ENCODE assay signal across 8 mouse cellular contexts in the genomic region with DNA sequence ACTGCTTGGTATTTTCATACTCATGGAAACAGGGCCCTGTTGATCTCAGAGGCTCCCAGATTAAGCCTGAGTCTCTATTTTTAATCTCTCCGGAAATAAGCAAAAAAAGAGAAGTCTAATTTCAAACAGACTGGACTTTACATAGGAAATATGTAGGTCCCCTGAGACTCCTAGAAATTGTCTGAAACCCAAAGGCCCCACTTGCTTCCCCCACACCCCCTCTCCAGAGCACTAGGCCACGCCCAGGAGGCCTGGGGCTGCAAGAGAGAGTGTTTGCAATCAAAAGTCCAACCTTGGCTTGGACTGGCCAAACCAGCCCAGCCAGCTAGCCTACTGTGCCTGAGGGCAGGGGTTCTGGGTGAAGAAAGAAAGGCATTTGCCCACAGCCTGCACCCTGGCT.
DNase-seq lines count a peak whose midpoint lies in the region; ATAC-seq and TF ChIP-seq lines count a peak whose summit lies in the region.

No protein-coding gene starts in this region.

- 64% methylated on average over 2 of the region's 2 CpGs for WGBS in midbrain, postnatal 0 days
- 65% methylated on average over 2 of the region's 2 CpGs for WGBS in midbrain, embryonic 15.5 days
- 46% methylated on average over 2 of the region's 2 CpGs for WGBS in heart, embryonic 16.5 days
- 30% methylated on average over 2 of the region's 2 CpGs for WGBS in spleen, adult 2 months

- H3K36me3 ChIP-seq in midbrain, postnatal 0 days (ENCODE audit: insufficient read depth, low read length), result no peaks in the 10 kb centered on the region
- H3K36me3 ChIP-seq in midbrain, embryonic 15.5 days (replicated peaks), result no peaks in the 10 kb centered on the region
- H3K36me3 ChIP-seq in heart, embryonic 16.5 days (ENCODE audit: control insufficient read depth, insufficient read depth), result no peaks in the 10 kb centered on the region
- no peaks in the 10 kb centered on the region for H3K36me3 ChIP-seq in spleen, adult 2 months (ENCODE audit: control insufficient read depth, insufficient read depth, low read length)

- no peak; the same call in 1 of the 2 replicates for ATAC-seq in midbrain, postnatal 0 days (ENCODE audit: low FRiP score)
- no peak for ATAC-seq in midbrain, embryonic 15.5 days (replicated peaks)
- ATAC-seq in heart, embryonic 16.5 days (replicated peaks; ENCODE audit: extremely low read depth, insufficient read depth, low FRiP score), result no peak

- no peaks in the 10 kb centered on the region for H3K9me3 ChIP-seq in midbrain, postnatal 0 days (ENCODE audit: low read length)
- no peaks in the 10 kb centered on the region for H3K9me3 ChIP-seq in midbrain, embryonic 15.5 days
- H3K9me3 ChIP-seq in heart, embryonic 16.5 days (replicated peaks; ENCODE audit: control insufficient read depth, low read length), result no peaks in the 10 kb centered on the region

- no peaks in the 10 kb centered on the region for H3K4me1 ChIP-seq in midbrain, postnatal 0 days (ENCODE audit: insufficient read depth, low read length)
- H3K4me1 ChIP-seq in midbrain, embryonic 15.5 days, result no peaks in the 10 kb centered on the region
- peaks cover 43% of the 10 kb centered on the region for H3K4me1 ChIP-seq in heart, embryonic 16.5 days (ENCODE audit: control insufficient read depth, insufficient read depth, low read length)
- peaks cover 53% of the 10 kb centered on the region for H3K4me1 ChIP-seq in spleen, adult 2 months (ENCODE audit: control insufficient read depth, insufficient read depth, insufficient read length)

- H3K27ac ChIP-seq in midbrain, postnatal 0 days (ENCODE audit: low read depth, low read length), result 0 out of 2 replicates have a peak overlapping the region, but pooled peaks have one; percentile 26
- H3K27ac ChIP-seq in midbrain, embryonic 15.5 days, result no peak overlapping the region
- H3K27ac ChIP-seq in heart, embryonic 16.5 days (ENCODE audit: low read length), result peak overlapping the region; percentile 58
- H3K27ac ChIP-seq in spleen, adult 2 months (ENCODE audit: insufficient read depth, low read length), result peak overlapping the region; percentile 81

- H3K27me3 ChIP-seq in midbrain, postnatal 0 days (ENCODE audit: insufficient read depth, low read length), result no peaks in the 10 kb centered on the region
- H3K27me3 ChIP-seq in midbrain, embryonic 15.5 days (replicated peaks), result no peaks in the 10 kb centered on the region
- no peaks in the 10 kb centered on the region for H3K27me3 ChIP-seq in heart, embryonic 16.5 days (ENCODE audit: control insufficient read depth, insufficient read depth, low read length)
- no peaks in the 10 kb centered on the region for H3K27me3 ChIP-seq in spleen, adult 2 months (ENCODE audit: control insufficient read depth, insufficient read depth, low read length)

- no peak overlapping the region for H3K9ac ChIP-seq in midbrain, postnatal 0 days (replicated peaks; ENCODE audit: low read length, poor library complexity, severe bottlenecking)
- no peak overlapping the region for H3K9ac ChIP-seq in midbrain, embryonic 15.5 days
- no peak overlapping the region for H3K9ac ChIP-seq in heart, embryonic 16.5 days (ENCODE audit: low read length)

- no peak for TF ChIP-seq POLR2A in spleen, adult 2 months (IDR thresholded peaks at IDR 0.05; ENCODE audit: low read depth, low read length)

- no peak for DNase-seq in midbrain, postnatal 0 days (ENCODE audit: low spot score)
- DNase-seq in kidney, postnatal 36 days, result peak; percentile 67 to 78
- DNase-seq in spleen, adult 2 months (ENCODE audit: low read depth in 1 of 2, low spot score in 2 of 2), result peak; percentile 68 to 76
- no peak for DNase-seq in right cerebral cortex, adult 2 months (ENCODE audit: low spot score in 2 of 2)
- no peak for DNase-seq in MN1 (ENCODE audit: low spot score)
- DNase-seq in thymus, postnatal 25 days, result no peak

- H3K4me3 ChIP-seq in midbrain, postnatal 0 days (ENCODE audit: low read depth, low read length), result no peak overlapping the region
- no peak overlapping the region for H3K4me3 ChIP-seq in midbrain, embryonic 15.5 days
- H3K4me3 ChIP-seq in heart, embryonic 16.5 days (ENCODE audit: low read length), result no peak overlapping the region
- no peak overlapping the region for H3K4me3 ChIP-seq in spleen, adult 2 months (ENCODE audit: extremely low read depth, insufficient read depth, insufficient read length)

- H3K4me2 ChIP-seq in midbrain, postnatal 0 days (ENCODE audit: low read depth, low read length, poor library complexity, severe bottlenecking), result no peak overlapping the region
- H3K4me2 ChIP-seq in midbrain, embryonic 15.5 days, result no peak overlapping the region
- H3K4me2 ChIP-seq in heart, embryonic 16.5 days (ENCODE audit: low read depth, low read length), result no peak overlapping the region

- TF ChIP-seq CTCF in midbrain, postnatal 0 days (IDR thresholded peaks at IDR 0.05), result no peak
- TF ChIP-seq CTCF in spleen, adult 2 months (IDR thresholded peaks at IDR 0.05; ENCODE audit: extremely low read depth, insufficient read depth, insufficient read length, insufficient replicate concordance), result no peak

Comparison
In these comparisons a context has a peak if more than half of its experiments do, and no peak if none do; other contexts are left out.
1. DNase-seq: peak in kidney, postnatal 36 days (2 of 2) and spleen, adult 2 months (2 of 2); none in midbrain, postnatal 0 days (single experiment), right cerebral cortex, adult 2 months (0 of 2), MN1 (single experiment) and thymus, postnatal 25 days (single experiment).